Mouse (Mus musculus): Measurements from ENCODE around the gene Gabarap. TPM values are rescaled to one million over a fixed set of nuclear protein-coding genes. Genes with fewer than 3 reads are reported as not detected.

Gene Gabarap
- 483 and 506 TPM in 2 replicates for polyA plus RNA-seq (2015; fragmentation: Nextera tagmentation; extraction: Ambion mirVana)

DNA sequence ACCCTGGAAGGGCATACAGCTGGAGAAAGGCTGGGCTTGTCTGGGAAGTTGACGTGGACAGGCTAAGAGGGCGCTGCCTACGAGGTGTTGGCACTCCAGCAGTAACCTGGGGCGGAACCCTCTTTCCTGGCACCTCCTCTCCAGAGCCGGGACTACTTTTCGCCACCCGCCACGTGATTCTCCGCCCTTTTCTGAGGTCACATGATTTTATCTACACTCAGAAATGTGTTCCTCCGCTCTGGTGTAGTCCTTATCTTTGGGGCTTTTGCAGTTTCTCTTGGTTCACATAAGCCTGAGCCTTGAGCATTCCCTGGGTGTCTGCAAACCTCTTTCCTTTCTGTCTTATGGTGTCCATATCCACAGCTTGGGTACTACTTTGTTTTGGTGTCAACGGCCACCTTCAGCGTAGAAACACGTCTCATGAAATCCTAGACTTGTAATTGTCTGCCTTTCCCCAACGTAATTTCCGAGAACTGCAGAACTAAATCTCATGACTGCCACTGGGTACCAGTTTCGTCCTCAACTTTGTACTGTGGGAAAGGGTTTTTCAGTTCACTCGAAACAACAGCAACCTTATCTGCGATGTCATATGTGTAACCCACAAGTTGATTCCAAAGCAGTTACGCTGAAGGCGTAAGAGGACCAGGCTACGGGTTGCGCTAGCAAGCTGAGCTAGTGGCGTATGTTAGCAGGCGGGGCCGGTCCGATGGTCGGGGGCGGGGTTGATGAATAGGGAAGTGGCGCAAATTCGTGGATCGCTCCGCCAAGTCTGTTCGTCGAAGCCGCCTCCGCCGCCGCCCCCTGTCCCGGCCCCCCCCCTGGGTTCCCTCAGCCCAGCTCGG, at the start of gene Gabarap:
TSS of gene Gabarap (plus strand) at position 294 of the 842 bp plus-strand sequence.

DNA sequence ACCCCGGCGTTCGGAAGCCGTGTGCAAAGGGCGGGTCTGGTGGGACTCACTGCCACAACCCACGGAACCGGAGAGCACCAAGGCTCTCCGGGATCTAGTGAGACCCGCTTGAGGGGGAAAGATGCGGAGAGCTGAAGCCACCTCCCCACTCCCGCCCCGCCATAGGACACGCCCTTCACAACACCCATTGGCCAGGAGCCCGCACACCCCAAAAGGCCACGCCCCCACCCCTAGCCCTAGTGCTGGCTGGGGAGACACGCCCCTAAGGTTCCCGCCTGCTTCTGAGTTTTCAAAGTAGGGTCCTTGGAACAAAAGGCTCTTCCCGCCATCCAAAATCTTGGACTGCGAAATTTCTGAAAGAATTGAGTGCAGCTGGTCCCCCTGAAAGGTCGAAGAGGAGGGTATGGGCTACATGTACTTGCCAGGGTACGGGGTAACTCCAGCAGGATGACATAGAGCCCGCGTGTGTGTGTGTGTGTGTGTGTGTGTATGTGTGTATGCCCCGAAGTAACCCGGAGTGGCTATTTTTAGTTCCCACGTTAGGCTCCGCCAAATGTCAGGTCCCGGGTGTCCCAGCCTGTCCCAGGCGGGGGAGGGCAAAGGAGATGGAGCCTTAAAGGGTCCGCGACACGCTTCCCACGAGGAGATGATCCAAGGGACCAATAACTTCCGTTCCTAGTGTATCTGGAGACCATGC, 42.7 kb upstream of the Gabarap start, which contains the start of gene Slc2a4:
TSS of gene Slc2a4 (minus strand) at position 123 of the 697 bp plus-strand sequence.

DNA sequence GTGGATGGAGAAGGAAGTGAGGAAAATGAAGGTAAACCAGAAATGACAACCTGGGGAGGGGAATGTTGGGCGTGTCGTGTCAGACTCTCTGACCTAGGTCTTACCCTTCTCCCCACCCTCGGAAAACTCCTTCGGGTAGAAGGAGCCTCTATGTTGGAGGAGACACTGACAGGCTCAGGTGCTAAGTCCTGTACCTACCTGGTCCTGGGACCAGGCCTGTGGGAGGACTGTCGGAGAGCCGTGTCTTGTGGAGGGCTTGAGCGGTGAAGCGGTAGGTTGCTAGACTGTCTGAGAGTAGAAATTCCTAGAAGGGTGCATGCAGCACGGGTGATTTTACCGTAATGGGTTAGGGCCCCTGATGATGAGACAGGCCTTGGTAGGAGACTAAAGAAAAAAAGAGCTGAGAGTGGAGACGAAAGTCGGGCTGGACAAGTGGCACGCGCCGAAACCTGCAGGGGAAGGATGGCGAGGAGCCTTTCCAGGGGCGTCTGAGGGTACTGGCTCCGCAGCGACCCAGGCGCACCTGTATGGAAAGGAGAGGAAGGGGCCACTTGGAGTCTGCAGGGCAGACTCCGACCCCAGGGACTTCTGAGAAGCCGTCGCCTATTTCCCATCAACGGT, 26.2 kb upstream of the Gabarap start, which contains the start of gene Cldn7:
TSS of gene Cldn7 (plus strand) at position 130 of the 621 bp plus-strand sequence.

DNA sequence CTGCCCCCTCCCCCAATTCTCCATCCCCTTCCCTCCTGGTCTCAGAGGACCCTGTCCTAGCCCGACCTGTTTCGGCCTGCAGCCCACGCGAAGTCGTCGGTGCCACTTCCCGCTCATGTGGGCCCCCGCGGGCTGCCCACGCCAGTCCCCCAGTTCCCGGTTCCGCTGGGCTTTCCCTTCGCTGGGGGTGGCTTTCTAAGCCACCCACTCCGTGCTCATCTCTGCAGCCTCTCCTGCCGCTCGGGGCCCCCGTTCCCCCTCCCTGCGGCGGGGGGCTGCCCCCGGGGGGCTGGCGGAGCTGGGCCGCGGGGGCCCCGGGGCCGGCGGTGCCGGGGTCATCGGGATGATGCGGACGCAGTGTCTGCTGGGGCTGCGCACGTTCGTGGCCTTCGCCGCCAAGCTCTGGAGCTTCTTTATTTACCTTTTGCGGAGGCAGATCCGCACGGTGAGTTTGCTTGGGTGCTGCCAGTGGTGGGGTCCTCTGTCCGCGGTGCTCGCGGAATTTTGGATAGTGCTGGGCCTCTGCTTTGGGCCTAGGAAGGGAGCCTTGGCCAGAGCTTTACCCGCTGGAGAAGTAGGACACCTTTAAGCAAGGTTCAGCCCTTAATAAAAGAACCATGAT, 9.7 kb upstream of the Gabarap start, which contains the start of gene Ctdnep1:
TSS of gene Ctdnep1 (plus strand) at position 16 of the 622 bp plus-strand sequence.

DNA sequence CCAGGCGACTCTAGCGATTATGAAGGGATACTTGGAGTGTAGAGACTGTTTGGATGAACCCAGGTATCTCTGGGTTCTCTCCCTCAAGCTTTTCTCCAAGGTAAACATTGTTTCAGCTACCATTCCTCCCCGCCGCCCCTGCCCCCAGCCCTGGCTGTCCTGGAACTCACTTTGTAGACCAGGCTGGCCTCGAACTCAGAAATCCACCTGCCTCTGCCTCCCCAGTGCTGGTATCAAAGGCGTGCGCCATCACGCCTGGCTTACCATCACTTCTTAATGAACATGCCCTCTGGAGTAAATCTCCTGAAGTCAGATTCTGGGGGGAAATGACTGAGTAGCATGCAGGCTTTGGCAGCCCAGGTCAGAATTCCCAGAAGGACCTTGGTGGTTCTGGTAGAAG, 8.7 kb upstream of the Gabarap start, which contains the start of gene Elp5:
TSS of gene Elp5 (minus strand) at position 293 of the 400 bp plus-strand sequence.

DNA sequence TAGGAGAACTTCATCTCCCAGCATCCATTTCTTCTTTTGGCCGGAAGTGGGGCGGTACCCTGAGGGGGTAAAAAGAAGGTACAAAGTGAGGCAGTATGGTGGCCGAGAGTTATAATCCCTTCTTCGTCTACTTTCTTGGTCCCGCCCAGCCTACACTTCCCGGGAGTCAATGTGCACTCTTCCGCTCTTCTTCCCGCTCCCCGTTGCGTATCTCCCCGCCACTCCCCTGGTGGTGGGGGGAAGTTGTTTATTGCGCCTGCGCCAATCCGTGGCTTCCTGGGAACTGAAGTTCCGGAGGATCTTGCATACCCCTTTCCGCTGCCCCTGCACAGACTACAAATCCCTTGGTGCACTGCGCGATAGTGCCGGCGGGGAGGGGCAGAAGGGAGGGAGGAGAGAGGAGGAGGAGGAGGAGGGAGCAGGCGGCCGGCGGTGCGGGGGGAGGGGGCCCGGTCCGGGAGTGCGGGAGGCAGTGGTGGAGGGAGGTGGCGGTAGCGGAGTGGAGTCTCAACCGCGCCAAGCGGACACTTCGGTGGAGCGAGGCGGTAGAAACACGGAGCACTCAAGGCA, 4.5 kb downstream of the Gabarap start, which contains the start of gene Phf23:
TSS of gene Phf23 (plus strand) at position 387 of the 570 bp plus-strand sequence.

DNA sequence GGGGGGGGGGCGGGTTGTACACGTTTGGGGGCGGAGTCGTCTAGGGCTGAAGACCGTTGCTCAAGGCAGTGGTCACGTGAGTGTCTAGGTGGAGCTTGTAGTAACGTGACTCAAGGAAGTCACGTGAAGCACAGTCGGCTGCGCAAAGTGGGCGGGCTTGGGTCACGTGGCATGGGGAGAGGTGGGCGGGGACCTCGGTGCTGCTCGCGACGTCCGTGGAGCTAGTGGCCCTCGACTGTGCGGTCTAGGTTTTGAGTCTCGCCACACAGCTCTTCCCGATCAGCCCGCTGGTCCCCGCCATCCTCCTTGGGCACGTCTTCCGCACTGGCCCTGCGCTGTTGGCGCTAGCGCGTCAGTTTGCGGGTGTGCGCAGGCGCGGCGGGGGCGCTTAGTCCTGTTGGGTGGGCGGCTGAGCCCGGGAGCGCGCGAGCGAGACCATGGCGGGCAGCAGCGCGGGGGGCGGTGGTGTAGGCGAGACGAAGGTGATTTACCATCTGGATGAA, 9.5 kb downstream of the Gabarap start, which contains the start of gene Dvl2:
TSS of gene Dvl2 (plus strand) at position 200 of the 503 bp plus-strand sequence.

DNA sequence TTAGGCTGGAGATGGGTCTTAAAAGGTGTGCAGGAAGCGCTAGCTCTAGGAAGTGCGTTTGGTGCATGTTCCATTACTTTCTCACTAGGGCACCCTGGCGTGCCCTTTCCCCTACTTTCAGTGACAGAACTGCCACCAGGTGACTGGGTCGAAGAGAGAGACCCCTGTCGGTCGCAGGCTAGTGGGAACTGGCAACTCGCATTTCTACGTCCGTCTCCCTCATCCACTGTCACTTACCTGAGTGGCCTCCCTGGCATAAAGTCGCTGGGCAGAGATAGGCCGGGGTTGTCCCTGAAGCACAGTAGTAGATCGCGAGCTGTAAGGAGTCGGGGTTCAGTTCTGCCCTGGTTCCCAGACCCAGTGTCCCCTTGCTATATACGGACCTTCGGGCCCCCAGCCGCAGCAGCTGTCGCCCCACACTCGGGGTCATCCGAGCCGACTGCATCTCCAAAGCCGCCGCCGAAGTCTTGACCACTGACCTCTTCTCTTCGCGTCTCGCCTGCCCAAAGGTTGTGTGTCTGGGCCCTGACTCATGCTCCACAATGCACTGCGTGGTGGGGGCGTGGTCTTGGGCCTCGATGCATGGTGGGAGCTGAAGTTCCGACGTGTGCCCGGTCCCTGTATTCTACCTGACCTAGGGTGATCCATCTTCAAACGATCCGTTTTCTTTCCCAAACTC, 24.1 kb downstream of the Gabarap start, which contains the start of gene Acadvl:
TSS of gene Acadvl (minus strand) at position 532 of the 679 bp plus-strand sequence.

DNA sequence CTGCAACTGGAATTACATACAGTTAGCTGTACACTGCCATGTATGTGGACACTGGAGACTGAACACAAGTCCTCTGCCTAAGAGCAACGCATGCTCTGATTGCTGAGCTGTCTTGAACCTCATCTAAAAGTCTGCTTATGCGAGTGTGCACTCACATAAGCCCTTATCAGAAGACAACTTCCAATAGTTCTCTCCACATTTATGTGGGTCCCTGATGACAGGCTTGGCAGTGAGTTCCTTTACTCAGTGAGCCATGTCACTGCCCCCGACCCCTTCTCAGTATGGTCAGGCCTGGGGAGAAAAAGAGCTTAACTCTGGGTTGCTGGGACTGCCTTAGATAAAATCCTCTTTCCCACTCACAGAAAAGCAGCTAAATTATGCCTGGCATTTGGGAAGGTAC, 25.7 kb downstream of the Gabarap start, which contains the start of gene Dlg4:
TSS of gene Dlg4 (plus strand) at position 274 of the 400 bp plus-strand sequence.

MicroRNA genes within 50 kb of the gene (microRNA counts, 519-probe panel; counts per million panel counts)
- microRNA mmu-miR-324-3p, result not detected
- microRNA mmu-miR-324-5p, result 3,475 counts per million, percentile 58 among the panel's probes with 10 or more counts

Small RNA genes within 50 kb of the gene (microRNA-seq; reads per million reads assigned to microRNA genes)
- gene Gm44349 (not detected), gene Mir324 (2,542 reads per million, percentile 82 among the genes with 10 or more reads in this experiment)

Other genes with a start within 250 kb of the Gabarap start
- gene Polr2a, start 232.5 kb upstream of the Gabarap start, polyA plus RNA-seq (2015; fragmentation: Nextera tagmentation; extraction: Ambion mirVana), result 9.3 and 10.3 TPM in 2 replicates
- gene Slc35g3, start 229.2 kb upstream of the Gabarap start, polyA plus RNA-seq (2015; fragmentation: Nextera tagmentation; extraction: Ambion mirVana), result not detected in 2 replicates
- gene Zbtb4, start 225.2 kb upstream of the Gabarap start, polyA plus RNA-seq (2015; fragmentation: Nextera tagmentation; extraction: Ambion mirVana), result 3.9 and 4.3 TPM in 2 replicates
- gene Chrnb1, start 195.2 kb upstream of the Gabarap start, polyA plus RNA-seq (2015; fragmentation: Nextera tagmentation; extraction: Ambion mirVana), result 5.9 and 6.9 TPM in 2 replicates
- 0.78 and 0.86 TPM in 2 replicates for gene Fgf11, start 189.3 kb upstream of the Gabarap start, polyA plus RNA-seq (2015; fragmentation: Nextera tagmentation; extraction: Ambion mirVana)
- gene Tmem102, start 185.5 kb upstream of the Gabarap start, polyA plus RNA-seq (2015; fragmentation: Nextera tagmentation; extraction: Ambion mirVana), result 13.7 TPM in 2 replicates
- gene Gm39566, start 175.8 kb upstream of the Gabarap start, polyA plus RNA-seq (2015; fragmentation: Nextera tagmentation; extraction: Ambion mirVana), result not detected in 2 replicates
- gene Spem2, start 172.7 kb upstream of the Gabarap start, polyA plus RNA-seq (2015; fragmentation: Nextera tagmentation; extraction: Ambion mirVana), result not detected in 2 replicates
- gene Spem1, start 169.0 kb upstream of the Gabarap start, polyA plus RNA-seq (2015; fragmentation: Nextera tagmentation; extraction: Ambion mirVana), result 0.25 TPM in 1 of 2 replicates, not detected in the other
- gene Nlgn2, start 153.4 kb upstream of the Gabarap start, polyA plus RNA-seq (2015; fragmentation: Nextera tagmentation; extraction: Ambion mirVana), result 3.0 and 3.5 TPM in 2 replicates
- gene Tmem256, start 152.6 kb upstream of the Gabarap start, polyA plus RNA-seq (2015; fragmentation: Nextera tagmentation; extraction: Ambion mirVana), result 421 and 430 TPM in 2 replicates
- 94.6 and 111 TPM in 2 replicates for gene Plscr3, start 144.8 kb upstream of the Gabarap start, polyA plus RNA-seq (2015; fragmentation: Nextera tagmentation; extraction: Ambion mirVana)
- 6.2 and 6.4 TPM in 2 replicates for gene Tnk1, start 132.4 kb upstream of the Gabarap start, polyA plus RNA-seq (2015; fragmentation: Nextera tagmentation; extraction: Ambion mirVana)
- gene Tmem95, start 113.1 kb upstream of the Gabarap start, polyA plus RNA-seq (2015; fragmentation: Nextera tagmentation; extraction: Ambion mirVana), result not detected in 2 replicates
- gene Kctd11, start 109.7 kb upstream of the Gabarap start, polyA plus RNA-seq (2015; fragmentation: Nextera tagmentation; extraction: Ambion mirVana), result 9.2 and 10.3 TPM in 2 replicates
- 0.14 and 0.47 TPM in 2 replicates for gene Acap1, start 95.6 kb upstream of the Gabarap start, polyA plus RNA-seq (2015; fragmentation: Nextera tagmentation; extraction: Ambion mirVana)
- 2.4 and 2.8 TPM in 2 replicates for gene 2810408A11Rik, start 90.2 kb upstream of the Gabarap start, polyA plus RNA-seq (2015; fragmentation: Nextera tagmentation; extraction: Ambion mirVana)
- 3.3 and 4.0 TPM in 2 replicates for gene Neurl4, start 90.1 kb upstream of the Gabarap start, polyA plus RNA-seq (2015; fragmentation: Nextera tagmentation; extraction: Ambion mirVana)
- gene Gps2, start 77.3 kb upstream of the Gabarap start, polyA plus RNA-seq (2015; fragmentation: Nextera tagmentation; extraction: Ambion mirVana), result 40.4 and 40.8 TPM in 2 replicates
- gene Eif5a, start 69.2 kb upstream of the Gabarap start, polyA plus RNA-seq (2015; fragmentation: Nextera tagmentation; extraction: Ambion mirVana), result 1,055 and 1,123 TPM in 2 replicates
- gene Ybx2, start 55.3 kb upstream of the Gabarap start, polyA plus RNA-seq (2015; fragmentation: Nextera tagmentation; extraction: Ambion mirVana), result 0.54 and 1.3 TPM in 2 replicates
- gene Slc2a4, start 43.0 kb upstream of the Gabarap start, polyA plus RNA-seq (2015; fragmentation: Nextera tagmentation; extraction: Ambion mirVana), result 181 and 186 TPM in 2 replicates
- gene Cldn7, start 26.4 kb upstream of the Gabarap start, polyA plus RNA-seq (2015; fragmentation: Nextera tagmentation; extraction: Ambion mirVana), result 61.3 and 78.2 TPM in 2 replicates
- gene Ctdnep1, start 10.0 kb upstream of the Gabarap start, polyA plus RNA-seq (2015; fragmentation: Nextera tagmentation; extraction: Ambion mirVana), result 17.5 and 18.5 TPM in 2 replicates
- gene Elp5, start 8.6 kb upstream of the Gabarap start, polyA plus RNA-seq (2015; fragmentation: Nextera tagmentation; extraction: Ambion mirVana), result 83.8 and 90.4 TPM in 2 replicates
- 46.2 and 46.3 TPM in 2 replicates for gene Phf23, start 4.6 kb downstream of the Gabarap start, polyA plus RNA-seq (2015; fragmentation: Nextera tagmentation; extraction: Ambion mirVana)
- gene Dvl2, start 9.5 kb downstream of the Gabarap start, polyA plus RNA-seq (2015; fragmentation: Nextera tagmentation; extraction: Ambion mirVana), result 13.4 and 13.8 TPM in 2 replicates
- 89.2 and 94.2 TPM in 2 replicates for gene Acadvl, start 24.3 kb downstream of the Gabarap start, polyA plus RNA-seq (2015; fragmentation: Nextera tagmentation; extraction: Ambion mirVana)
- 4.8 and 5.2 TPM in 2 replicates for gene Dlg4, start 25.8 kb downstream of the Gabarap start, polyA plus RNA-seq (2015; fragmentation: Nextera tagmentation; extraction: Ambion mirVana)
- gene Asgr1, start 62.9 kb downstream of the Gabarap start, polyA plus RNA-seq (2015; fragmentation: Nextera tagmentation; extraction: Ambion mirVana), result 0.23 and 0.55 TPM in 2 replicates
- gene Asgr2, start 101.5 kb downstream of the Gabarap start, polyA plus RNA-seq (2015; fragmentation: Nextera tagmentation; extraction: Ambion mirVana), result not detected in 2 replicates
- gene Mgl2, start 139.2 kb downstream of the Gabarap start, polyA plus RNA-seq (2015; fragmentation: Nextera tagmentation; extraction: Ambion mirVana), result 0.58 and 0.90 TPM in 2 replicates
- 1.6 and 2.0 TPM in 2 replicates for gene Clec10a, start 165.1 kb downstream of the Gabarap start, polyA plus RNA-seq (2015; fragmentation: Nextera tagmentation; extraction: Ambion mirVana)
- 0.87 and 1.5 TPM in 2 replicates for gene Slc16a11, start 221.6 kb downstream of the Gabarap start, polyA plus RNA-seq (2015; fragmentation: Nextera tagmentation; extraction: Ambion mirVana)
- 3.1 and 4.4 TPM in 2 replicates for gene Slc16a13, start 229.9 kb downstream of the Gabarap start, polyA plus RNA-seq (2015; fragmentation: Nextera tagmentation; extraction: Ambion mirVana)
- 3.7 and 4.7 TPM in 2 replicates for gene Bcl6b, start 238.7 kb downstream of the Gabarap start, polyA plus RNA-seq (2015; fragmentation: Nextera tagmentation; extraction: Ambion mirVana)
- gene 0610010K14Rik, start 246.8 kb downstream of the Gabarap start, polyA plus RNA-seq (2015; fragmentation: Nextera tagmentation; extraction: Ambion mirVana), result 95.7 and 103 TPM in 2 replicates
- gene Gm21988, start 248.7 kb downstream of the Gabarap start, polyA plus RNA-seq (2015; fragmentation: Nextera tagmentation; extraction: Ambion mirVana), result 6.7 and 7.6 TPM in 2 replicates
- 285 and 308 TPM in 2 replicates for gene Rnasek, start 248.7 kb downstream of the Gabarap start, polyA plus RNA-seq (2015; fragmentation: Nextera tagmentation; extraction: Ambion mirVana)